Mouse (Mus musculus): ENCODE results near the gene Bend3.

DNA sequence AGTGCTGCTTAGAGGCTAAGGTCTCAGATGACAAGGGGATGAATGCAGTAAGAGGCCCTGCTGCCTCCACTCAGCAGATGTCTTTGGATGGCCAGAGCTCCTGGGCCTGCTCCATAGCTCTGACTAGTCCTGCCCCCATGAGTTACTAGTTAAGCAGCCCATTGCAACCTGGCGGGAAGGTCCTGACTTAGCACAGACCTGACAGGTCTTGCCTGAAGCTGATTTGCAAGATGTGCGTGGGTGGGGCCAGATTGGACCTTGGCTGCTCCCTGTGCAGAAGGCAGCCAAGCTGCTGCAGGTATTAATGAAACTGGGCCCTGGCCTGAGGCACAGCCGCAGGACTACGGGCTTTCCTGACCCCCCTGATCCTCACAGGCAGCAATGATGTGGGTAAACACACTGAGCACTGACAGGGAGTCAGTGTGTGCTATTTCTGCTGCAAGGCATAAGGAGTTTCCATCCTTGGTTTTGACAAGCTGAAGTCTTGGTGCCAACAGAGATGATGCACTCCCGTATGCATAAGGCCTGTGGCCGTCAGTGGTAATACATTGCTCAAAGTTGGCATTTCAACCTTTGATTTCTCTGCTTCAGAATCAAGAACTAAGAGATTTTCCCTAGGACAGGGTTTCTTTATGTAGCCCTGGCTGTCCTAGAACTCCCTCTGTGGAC is 38.5 kb downstream of the Bend3 start:
- TF ChIP-seq POLR2A (IDR thresholded peaks at IDR 0.05; ENCODE audit: insufficient read depth, low read depth, low read length): no peak
- TF ChIP-seq CTCF (IDR thresholded peaks at IDR 0.05; ENCODE audit: insufficient read depth, low read depth, low read length): no peak
